31 mouse cellular contexts compared by ENCODE assay signal in genomic region chr8:128269546-128269945, GRCm38 (mm10).
"Had no signal": no experiment of that assay in that cellular context is flagged by ENCODE, and none has a peak within 500 bp of the region (broad histone marks: within the 10 kb centered on the region; RNA-seq: fewer than 3 reads in every experiment).

No protein-coding gene starts in this region.

- H3K27me3 ChIP-seq: limb, embryonic 12.5 days; limb, embryonic 13.5 days; limb, embryonic 15.5 days; liver, embryonic 12.5 days; liver, embryonic 13.5 days; liver, embryonic 15.5 days; lung, embryonic 15.5 days; megakaryocyte, embryonic 14.5 days; midbrain, embryonic 12.5 days; midbrain, embryonic 13.5 days; midbrain, embryonic 15.5 days; neural tube, embryonic 12.5 days had no signal

- H3K4me2 ChIP-seq: limb, embryonic 12.5 days; limb, embryonic 13.5 days; limb, embryonic 15.5 days; liver, embryonic 11.5 days; liver, embryonic 12.5 days; liver, embryonic 13.5 days; liver, embryonic 15.5 days; lung, embryonic 14.5 days; lung, embryonic 15.5 days; midbrain, embryonic 12.5 days; midbrain, embryonic 13.5 days; midbrain, embryonic 15.5 days; neural tube, embryonic 12.5 days had no signal

- H3K9me3 ChIP-seq: limb, embryonic 10.5 days; limb, embryonic 12.5 days; limb, embryonic 13.5 days; limb, embryonic 15.5 days; liver, embryonic 12.5 days; liver, embryonic 13.5 days; liver, embryonic 15.5 days; lung, embryonic 15.5 days; megakaryocyte, embryonic 14.5 days; midbrain, embryonic 10.5 days; midbrain, embryonic 12.5 days; midbrain, embryonic 13.5 days; midbrain, embryonic 15.5 days; neural tube, embryonic 12.5 days had no signal

- H3K27ac ChIP-seq: limb, embryonic 12.5 days; limb, embryonic 13.5 days; limb, embryonic 15.5 days; liver, embryonic 12.5 days; liver, embryonic 13.5 days; liver, embryonic 14.5 days; liver, embryonic 15.5 days; macrophage; midbrain, embryonic 12.5 days; midbrain, embryonic 13.5 days; midbrain, embryonic 15.5 days; neural tube, embryonic 12.5 days had no signal

- DNase-seq: left cerebral cortex, postnatal 4 days; liver; liver, embryonic 13.5 days; liver, postnatal 0 days; lung, adult 18-20 months; lung, adult 2 months; lung, embryonic 14.5 days; lung, postnatal 10 days; lung, postnatal 14 days; lung, postnatal 36 days; lung, postnatal 4 days; midbrain, embryonic 14.5 days had no signal

- H3K9ac ChIP-seq: limb, embryonic 12.5 days; limb, embryonic 13.5 days; limb, embryonic 15.5 days; liver, embryonic 12.5 days; liver, embryonic 13.5 days; liver, embryonic 14.5 days; liver, embryonic 15.5 days; liver, postnatal 0 days; lung, embryonic 14.5 days; lung, embryonic 15.5 days; midbrain, embryonic 12.5 days; midbrain, embryonic 13.5 days; midbrain, embryonic 15.5 days; neural tube, embryonic 12.5 days had no signal

- ATAC-seq: liver, embryonic 12.5 days; liver, postnatal 0 days; lung, postnatal 0 days; midbrain, embryonic 13.5 days; midbrain, embryonic 15.5 days; midbrain, embryonic 16.5 days had no signal

- H3K36me3 ChIP-seq: limb, embryonic 10.5 days; limb, embryonic 12.5 days; limb, embryonic 13.5 days; limb, embryonic 15.5 days; liver, embryonic 12.5 days; liver, embryonic 13.5 days; liver, embryonic 15.5 days; lung, embryonic 15.5 days; midbrain, embryonic 10.5 days; midbrain, embryonic 12.5 days; midbrain, embryonic 13.5 days; midbrain, embryonic 15.5 days; neural tube, embryonic 12.5 days had no signal

- H3K4me3 ChIP-seq: limb, embryonic 10.5 days; limb, embryonic 12.5 days; limb, embryonic 13.5 days; limb, embryonic 15.5 days; liver, embryonic 12.5 days; liver, embryonic 13.5 days; liver, embryonic 15.5 days; lung, embryonic 15.5 days; megakaryocyte, embryonic 14.5 days; midbrain, embryonic 10.5 days; midbrain, embryonic 12.5 days; midbrain, embryonic 13.5 days; midbrain, embryonic 15.5 days; myocyte; neural tube, embryonic 12.5 days had no signal

- H3K4me1 ChIP-seq: liver, embryonic 15.5 days; midbrain, embryonic 13.5 days; midbrain, embryonic 15.5 days had no signal
